Mouse (Mus musculus) heart, adult 2 months (tissue): ENCODE measurements around the gene Mapkapk5. TPM values are rescaled to one million over a fixed set of nuclear protein-coding genes. Genes with fewer than 3 reads are reported as not detected.

Experiments
- DNase-seq, 2 experiments: peaks; one replicate each; pipeline ENCODE4 v3.0.0; 2021
- H3K27ac ChIP-seq: fragments of 200-600 bp; 2 replicates; pipeline ENCODE4 v1.8.1; 2022
- H3K27me3 ChIP-seq: fragments of 200-500 bp; 2 replicates; pipeline ENCODE4 v1.6.1; 2012; ENCODE audit warnings: mild to moderate bottlenecking, low read length, inconsistent platforms, mixed read lengths; ENCODE audit not compliant: control insufficient read depth, insufficient read depth
- H3K36me3 ChIP-seq: fragments of 200-500 bp; 2 replicates; pipeline ENCODE4 v1.6.1; 2012; ENCODE audit warnings: low read length, inconsistent platforms; ENCODE audit not compliant: control insufficient read depth, insufficient read depth
- H3K4me1 ChIP-seq: fragments of 200-500 bp; 2 replicates; pipeline ENCODE4 v1.6.1; 2011; ENCODE audit warnings: low read length; ENCODE audit not compliant: control insufficient read depth, insufficient read depth
- H3K4me3 ChIP-seq: fragments of 200-600 bp; 2 replicates; pipeline ENCODE4 v1.8.1; 2022
- H3K79me2 ChIP-seq: fragments of 200-500 bp; replicated peaks from 2 replicates; pipeline ENCODE4 v1.6.1; 2012; ENCODE audit warnings: mild to moderate bottlenecking, inconsistent platforms, low read length, moderate library complexity, mixed read lengths; ENCODE audit not compliant: control insufficient read depth, insufficient read depth
- H3K9ac ChIP-seq: fragments of 200-500 bp; 2 replicates; pipeline ENCODE4 v1.6.1; 2012; ENCODE audit warnings: low read depth, mild to moderate bottlenecking, control low read depth, inconsistent platforms, low read length, mixed read lengths
- CTCF ChIP-seq: fragments of 200-600 bp; IDR thresholded peaks from 2 replicates; pipeline ENCODE4 v1.8.1; 2022; ENCODE audit warnings: antibody characterized with exemption, mild to moderate bottlenecking, moderate library complexity
- EP300 ChIP-seq: fragments of 200-500 bp; IDR thresholded peaks from 2 replicates; pipeline ENCODE4 v1.6.1; 2011; ENCODE audit warnings: low read depth, low read length, control low read depth; ENCODE audit not compliant: insufficient read depth
- POLR2A ChIP-seq: fragments of 200-500 bp; IDR thresholded peaks from 2 replicates; pipeline ENCODE4 v1.6.1; 2011; ENCODE audit warnings: mild to moderate bottlenecking, low read depth, low read length, control low read depth; ENCODE audit not compliant: insufficient read depth
- WGBS: fragments of 180-500 bp; shearing (Covaris S2); methylation state at CpG from one replicate; pipeline ENCODE4 v1.1.7; 2018; 5-methylcytosine and 5-hydroxymethylcytosine counted together
- intact Hi-C: fragments of 180-260 bp; cut with DNase I; formaldehyde crosslinking; loops from one replicate; pipeline ENCODE4 v1.15.1; 2025
- long read RNA-seq: library from polyadenylated mRNA; stranded (forward); transcript quantifications from one replicate; pipeline ENCODE4 v2.0.0, GENCODE M21; 2021
- polyA plus RNA-seq: library from polyadenylated mRNA; depleted of rRNA; stranded (reverse); fragments of >200 nt; gene quantifications from 2 replicates; pipeline ENCODE4 v1.2.3, GENCODE M21; 2012; rRNA removed
- total RNA-seq, 2 experiments: library from RNA; stranded (reverse); gene quantifications; 2 replicates each; pipeline ENCODE4 v1.2.3; 2021

Gene Mapkapk5
- total RNA-seq, result 10 to 100 TPM; 79.8 to 84.2 TPM
- 33.0 and 67.7 TPM in 2 replicates for polyA plus RNA-seq
- long read RNA-seq, transcript Mapkapk5-201 (14 exons, 2,234 nt), result major isoform, 5 of 15 reads
- long read RNA-seq, transcript Mapkapk5-206 (4 exons, 578 nt), result major isoform, 5 of 15 reads
- long read RNA-seq, partial matches to known transcripts, result 3 of 15 reads
- long read RNA-seq, other reads (novel, unspliced or antisense), result 1 of 15 reads

GRCm38 (mm10) chr5:121545793-121546529 is at the start of gene Mapkapk5:
Gene Mapkapk5 (minus strand): TSS chr5:121545905.
- H3K9ac ChIP-seq, result peak within 1 kb of the TSS; percentile 87
- H3K27ac ChIP-seq, result peak within 1 kb of the TSS; percentile 99
- H3K4me1 ChIP-seq, result peaks cover 4% of the 10 kb centered on the region
- no peaks in the 10 kb centered on the region; the same call in none of the 2 replicates for H3K79me2 ChIP-seq
- peak; percentile 96 to 100 for DNase-seq
- peak within 1 kb of the TSS; percentile 79 for H3K4me3 ChIP-seq
- WGBS, result under 1% methylated on average over 55 of the region's 55 CpGs
- no peaks in the 10 kb centered on the region for H3K27me3 ChIP-seq
- intact Hi-C loops, result loop anchor here (1.0 to 5.0 kb wide), 3 partner anchors 18 to 149 kb away; partner anchors contain the start of gene Naa25
- H3K36me3 ChIP-seq, result peaks cover 3% of the 10 kb centered on the region; the same call in 1 of the 2 replicates
- TF ChIP-seq POLR2A, result peak; percentile 85
- no peak for TF ChIP-seq CTCF
- TF ChIP-seq EP300, result peak; percentile 55; the same call in 1 of the 2 replicates

GRCm38 (mm10) chr5:121594714-121595313 is 49.1 kb upstream of the Mapkapk5 start:
- intact Hi-C loops, result no loop called here
- DNase-seq, result no peak
- WGBS, result 58% methylated on average over 6 of the region's 6 CpGs

GRCm38 (mm10) chr5:121593451-121594401 is 48.0 kb upstream of the Mapkapk5 start, which contains the start of gene Aldh2:
Gene Aldh2 (minus strand): TSS chr5:121593824.
- Histone ChIP-seq H3K27ac (peak within 1 kb of the TSS; percentile 91), H3K79me2 (no peaks in the 10 kb centered on the region; the same call in 1 of the 2 replicates), H3K4me3 (peak within 1 kb of the TSS; percentile 74), H3K9ac (peak within 1 kb of the TSS; percentile 93), H3K27me3 (no peaks in the 10 kb centered on the region), H3K4me1 (peaks cover 29% of the 10 kb centered on the region), H3K36me3 (no peaks in the 10 kb centered on the region)
- intact Hi-C loops, result no loop called here
- peak; percentile 93 to 94 for DNase-seq
- TF ChIP-seq EP300, result peak; percentile 85
- TF ChIP-seq POLR2A, result peak; percentile 98
- TF ChIP-seq CTCF, result peak; percentile 39
- 4% methylated on average over 47 of the region's 47 CpGs for WGBS

More at GRCm38 (mm10) chr5:121594714-121595313, 49.1 kb upstream of the Mapkapk5 start:
- TF ChIP-seq POLR2A, result no peak
- no peak for TF ChIP-seq CTCF
- no peak for TF ChIP-seq EP300
- Histone ChIP-seq H3K79me2 (no peaks in the 10 kb centered on the region; the same call in 1 of the 2 replicates), H3K36me3 (no peaks in the 10 kb centered on the region), H3K27ac (peak overlapping the region; percentile 91), H3K9ac (no peak overlapping the region), H3K4me3 (no peak overlapping the region), H3K4me1 (peaks cover 29% of the 10 kb centered on the region), H3K27me3 (no peaks in the 10 kb centered on the region)

- Histone ChIP-seq H3K4me3 (peak overlapping the region; percentile 74), H3K9ac (peak overlapping the region; percentile 93), H3K4me1 (peaks cover 29% of the 10 kb centered on the region), H3K27me3 (no peaks in the 10 kb centered on the region), H3K36me3 (no peaks in the 10 kb centered on the region), H3K79me2 (peaks cover 3% of the 10 kb centered on the region), H3K27ac (peak overlapping the region; percentile 91)
- intact Hi-C loops, result no loop called here
- WGBS, result 8% methylated on average over 33 of the region's 33 CpGs
- TF ChIP-seq POLR2A (no peak), CTCF (no peak), EP300 (no peak)
- no peak for DNase-seq
These were observed 47.2 kb upstream of the Mapkapk5 start for GRCm38 (mm10) chr5:121592816-121593407.
